Mouse (Mus musculus): ENCODE measurements around the gene Ggct.

Ggct gene

GRCm38 (mm10) chr6:54952542-54952941, 40.2 kb downstream of the Ggct start:
- no peak for DNase-seq (ENCODE audit: low read depth, low spot score)

- DNase-seq (ENCODE audit: low read depth, low spot score) = no peak
These were observed 44.1 kb downstream of the Ggct start for GRCm38 (mm10) chr6:54948682-54949081.

- DNase-seq (ENCODE audit: low read depth, low spot score) = no peak
These were observed 46.4 kb downstream of the Ggct start for GRCm38 (mm10) chr6:54946241-54946953.

- no peak for DNase-seq (ENCODE audit: low read depth, low spot score)
These were observed 48.2 kb downstream of the Ggct start for GRCm38 (mm10) chr6:54944551-54944950.

- no peak for DNase-seq (ENCODE audit: low read depth, low spot score)
These were observed 49.0 kb downstream of the Ggct start for GRCm38 (mm10) chr6:54943753-54944152.

GRCm38 (mm10) chr6:54943292-54943691, 49.5 kb downstream of the Ggct start:
- DNase-seq (ENCODE audit: low read depth, low spot score) = no peak

- DNase-seq (ENCODE audit: low read depth, low spot score) = no peak
These were observed 51.6 kb downstream of the Ggct start for GRCm38 (mm10) chr6:54941149-54941548.

GRCm38 (mm10) chr6:54940126-54940525, 52.6 kb downstream of the Ggct start:
- no peak for DNase-seq (ENCODE audit: low read depth, low spot score)

- DNase-seq (ENCODE audit: low read depth, low spot score) = no peak
These were observed 53.1 kb downstream of the Ggct start for GRCm38 (mm10) chr6:54939631-54940030.

- DNase-seq (ENCODE audit: low read depth, low spot score) = no peak
These were observed 56.3 kb downstream of the Ggct start for GRCm38 (mm10) chr6:54936496-54936895.

GRCm38 (mm10) chr6:54934930-54935329, 57.8 kb downstream of the Ggct start:
- no peak for DNase-seq (ENCODE audit: low read depth, low spot score)

- no peak for DNase-seq (ENCODE audit: low read depth, low spot score)
These were observed 58.4 kb downstream of the Ggct start for GRCm38 (mm10) chr6:54934313-54934712.

GRCm38 (mm10) chr6:54933866-54934265, 58.9 kb downstream of the Ggct start:
- DNase-seq (ENCODE audit: low read depth, low spot score) = no peak

GRCm38 (mm10) chr6:54933216-54933615, 59.5 kb downstream of the Ggct start:
- no peak for DNase-seq (ENCODE audit: low read depth, low spot score)
